Mouse (Mus musculus) brain, adult 10 weeks (tissue): ENCODE data around the gene Stab2. TPM values are rescaled to one million over a fixed set of nuclear protein-coding genes. Genes with fewer than 3 reads are reported as not detected.

Source experiments
- polyA plus RNA-seq: library from polyadenylated mRNA; stranded (reverse); fragments of 350-450 nt; fragmentation: Illumina TruSeq; extraction: RNeasy Lipid Tissue Mini Kit (QIAGEN cat#74804); gene quantifications from one replicate; pipeline ENCODE4 v1.2.3, GENCODE M21; 2015; ENCODE audit warnings: low read depth, low replicate concordance

Gene Stab2
- 0.18 TPM for polyA plus RNA-seq

GRCm38 (mm10) chr10:87007385-87008214 lies at the start of gene Stab2:
Gene Stab2 (minus strand): TSS chr10:87008025.

Other genes starting within 250 kb of the Stab2 start
- 2.7 TPM for gene Gm49358, start 244.1 kb downstream of the Stab2 start, polyA plus RNA-seq
- gene Nt5dc3, start 229.0 kb downstream of the Stab2 start, polyA plus RNA-seq = 58.2 TPM
- not detected for gene 1700113H08Rik, start 50.0 kb upstream of the Stab2 start, polyA plus RNA-seq